Comparison of ENCODE assay signal across 24 mouse cellular contexts in the genomic region with DNA sequence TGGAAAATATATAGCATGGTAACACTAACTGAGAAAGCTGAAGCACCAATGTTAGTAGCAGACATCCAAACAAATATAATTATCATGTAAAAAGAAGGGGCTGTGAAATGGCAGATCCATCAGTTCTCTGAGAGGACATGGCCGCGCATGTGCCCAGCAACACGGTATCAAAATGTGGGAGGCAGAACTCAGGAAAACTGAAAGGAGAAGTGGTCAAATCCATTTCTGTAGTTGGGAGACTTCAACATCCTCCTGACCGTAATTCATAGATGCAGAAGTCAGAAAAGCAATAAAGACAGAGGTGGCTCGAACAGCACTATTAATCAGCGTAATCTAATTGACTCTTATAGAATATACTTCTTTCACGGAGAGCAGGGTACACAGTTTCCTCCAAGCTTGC. TPM values are rescaled to one million over a fixed set of nuclear protein-coding genes. Genes with fewer than 3 reads are reported as not detected.
"Had no signal": no experiment of that assay in that cellular context is flagged by ENCODE, and none has a peak within 500 bp of the region (broad histone marks: within the 10 kb centered on the region; RNA-seq: fewer than 3 reads in every experiment).

No protein-coding gene starts in this region.

- H3K4me3 ChIP-seq: liver, embryonic 15.5 days; lung, embryonic 15.5 days; megakaryocyte, embryonic 14.5 days; midbrain, embryonic 13.5 days; midbrain, embryonic 15.5 days; neural tube, embryonic 12.5 days; stomach, embryonic 15.5 days had no signal

- H3K9ac ChIP-seq: liver, embryonic 15.5 days; liver, postnatal 0 days; lung, embryonic 15.5 days; midbrain, embryonic 13.5 days; midbrain, embryonic 15.5 days; neural tube, embryonic 12.5 days; stomach, embryonic 15.5 days had no signal

- H3K4me1 ChIP-seq: liver, embryonic 15.5 days; megakaryocyte, embryonic 14.5 days; midbrain, embryonic 13.5 days; midbrain, embryonic 15.5 days; neural tube, embryonic 12.5 days; stomach, embryonic 15.5 days had no signal

- H3K4me2 ChIP-seq: liver, embryonic 15.5 days; lung, embryonic 15.5 days; midbrain, embryonic 13.5 days; midbrain, embryonic 15.5 days; neural tube, embryonic 12.5 days; stomach, embryonic 15.5 days had no signal

- ATAC-seq: liver, postnatal 0 days; lung, postnatal 0 days; midbrain, embryonic 13.5 days; midbrain, embryonic 15.5 days had no signal

- H3K27ac ChIP-seq: liver, embryonic 15.5 days; lung, embryonic 15.5 days; macrophage; midbrain, embryonic 13.5 days; midbrain, embryonic 15.5 days; neural tube, embryonic 12.5 days; stomach, embryonic 15.5 days; stomach, postnatal 0 days had no signal

- H3K36me3 ChIP-seq: liver, embryonic 15.5 days; lung, embryonic 15.5 days; midbrain, embryonic 13.5 days; midbrain, embryonic 15.5 days; neural tube, embryonic 12.5 days; stomach, embryonic 15.5 days had no signal

- H3K9me3 ChIP-seq: liver, embryonic 15.5 days; lung, embryonic 15.5 days; megakaryocyte, embryonic 14.5 days; midbrain, embryonic 13.5 days; midbrain, embryonic 15.5 days; neural tube, embryonic 12.5 days; stomach, embryonic 15.5 days had no signal

- DNase-seq: liver, postnatal 0 days; lung, adult 2 months; lung, postnatal 14 days; lung, postnatal 36 days; right cerebral cortex, postnatal 14 days; thymus, adult 2 months; thymus, postnatal 25 days; thymus, postnatal 4 days had no signal

- H3K27me3 ChIP-seq: liver, embryonic 15.5 days; lung, embryonic 15.5 days; megakaryocyte, embryonic 14.5 days; midbrain, embryonic 13.5 days; midbrain, embryonic 15.5 days; neural tube, embryonic 12.5 days; stomach, embryonic 15.5 days had no signal

RNA-seq across cellular contexts. Expression of a gene that starts 44.2 kb away (rescaled TPM):
- total RNA-seq: midbrain, postnatal 0 days; monocyte, adult 5-6 weeks; neutrophil, adult 5-6 weeks had no signal
- polyA plus RNA-seq: liver, embryonic 15.5 days; liver, postnatal 0 days; lung, adult 2 months; lung, embryonic 15.5 days; lung, postnatal 0 days; macrophage; midbrain, embryonic 13.5 days; midbrain, embryonic 15.5 days; midbrain, postnatal 0 days; neural tube, embryonic 12.5 days; neural tube, embryonic 14.5 days; spleen, adult 2 months; stomach, embryonic 15.5 days; stomach, postnatal 0 days; thymus, adult 2 months; urinary bladder, adult 2 months had no signal
